Mouse (Mus musculus) hindbrain, embryonic 12.5 days (tissue): ENCODE measurements at regions not wholly inside any gene's neighbourhood (a gene's known extent, or its start where the extent isn't known, plus 50 kb on each side); places are given as distances from the start of the nearest gene placed in this dataset.

Experiments used
- ATAC-seq: fragments of 200-750 bp; cut with Nextera tagmentation; 2 replicates; pipeline ENCODE4 v1.8.0; 2017; ENCODE audit warnings: moderate TSS enrichment; ENCODE audit not compliant: low FRiP score
- H3K27ac ChIP-seq: fragments of 300-500 bp; sonication (generic); 2 replicates; pipeline ENCODE4 v1.5.1; 2016; ENCODE audit warnings: mild to moderate bottlenecking
- H3K27me3 ChIP-seq: fragments of 300-500 bp; sonication (generic); 2 replicates; pipeline ENCODE4 v1.6.1; 2016; ENCODE audit warnings: mild to moderate bottlenecking
- H3K36me3 ChIP-seq: fragments of 300-500 bp; sonication (generic); 2 replicates; pipeline ENCODE4 v1.6.1; 2016; ENCODE audit warnings: mild to moderate bottlenecking
- H3K4me1 ChIP-seq: fragments of 300-500 bp; sonication (generic); 2 replicates; pipeline ENCODE4 v1.6.1; 2016
- H3K4me2 ChIP-seq: fragments of 300-500 bp; sonication (generic); replicated peaks from 2 replicates; pipeline ENCODE4 v1.6.1; 2016; ENCODE audit warnings: mild to moderate bottlenecking
- H3K4me3 ChIP-seq: fragments of 300-500 bp; sonication (generic); 2 replicates; pipeline ENCODE4 v1.5.1; 2016; ENCODE audit warnings: mild to moderate bottlenecking
- H3K9ac ChIP-seq: fragments of 300-500 bp; sonication (generic); 2 replicates; pipeline ENCODE4 v1.6.1; 2016; ENCODE audit warnings: mild to moderate bottlenecking, moderate library complexity
- H3K9me3 ChIP-seq: fragments of 300-500 bp; sonication (generic); replicated peaks from 2 replicates; pipeline ENCODE4 v1.6.1; 2016; ENCODE audit warnings: mild to moderate bottlenecking
- WGBS: fragments of 180-500 bp; shearing (Covaris S2); methylation state at CpG from one replicate; pipeline ENCODE4 v1.1.7; 2016; 5-methylcytosine and 5-hydroxymethylcytosine counted together

DNA sequence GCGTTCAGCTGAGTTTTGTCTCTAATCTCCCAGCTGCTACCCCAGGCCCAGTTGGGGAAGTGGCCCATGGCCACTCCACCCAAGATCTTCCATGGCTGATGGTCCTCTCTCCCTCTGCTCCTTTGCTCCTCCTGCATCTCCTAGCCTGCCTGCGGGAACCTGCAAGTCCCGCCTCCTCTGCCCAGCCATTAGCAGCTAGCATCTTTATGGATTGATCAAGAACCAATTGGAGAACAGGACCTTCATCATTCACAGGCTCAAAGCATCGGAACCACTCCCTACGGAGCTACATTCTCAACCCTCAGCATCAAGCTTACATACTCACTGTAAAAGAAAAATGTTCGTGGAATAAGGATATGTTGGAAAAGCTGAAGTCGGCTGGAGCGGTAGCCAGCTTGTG, 52.5 kb upstream of the Arid2 start:
- H3K4me2 ChIP-seq = no peak overlapping the region
- peaks cover 4% of the 10 kb centered on the region; the same call in 1 of the 2 replicates for H3K4me1 ChIP-seq
- H3K27me3 ChIP-seq = no peaks in the 10 kb centered on the region
- H3K9ac ChIP-seq = no peak overlapping the region
- no peak overlapping the region for H3K4me3 ChIP-seq
- H3K36me3 ChIP-seq = no peaks in the 10 kb centered on the region
- ATAC-seq = no peak
- H3K9me3 ChIP-seq = no peaks in the 10 kb centered on the region
- 56% methylated on average over 8 of the region's 8 CpGs for WGBS
- H3K27ac ChIP-seq = no peak overlapping the region
